Mouse (Mus musculus) brown adipose tissue, adult 24 weeks (tissue): ENCODE measurements around the gene Rack1. TPM values are rescaled to one million over a fixed set of nuclear protein-coding genes. Genes with fewer than 3 reads are reported as not detected.
"Not testable (repeated sequence)": the region's sequence is repeated elsewhere in the genome, so short reads cannot be mapped to it uniquely, and the experiment has no call there.

Experiments
- H3K27ac ChIP-seq: fragments of 200-500 bp; replicated peaks from 2 replicates; pipeline ENCODE4 v1.5.1; 2012; ENCODE audit warnings: low read depth, mild to moderate bottlenecking, low read length
- H3K4me1 ChIP-seq: fragments of 200-500 bp; 2 replicates; pipeline ENCODE4 v1.6.1; 2012; ENCODE audit warnings: low read length, mixed read lengths; ENCODE audit not compliant: control insufficient read depth, insufficient read depth, insufficient read length
- H3K4me3 ChIP-seq: fragments of 200-500 bp; 2 replicates; pipeline ENCODE4 v1.5.1; 2012; ENCODE audit warnings: low read depth, mild to moderate bottlenecking, low read length, moderate library complexity; ENCODE audit not compliant: insufficient read depth
- polyA plus RNA-seq: library from polyadenylated mRNA; stranded (reverse); fragments of >200 nt; gene quantifications from 2 replicates; pipeline ENCODE4 v1.2.4, GENCODE M21; 2012; ENCODE audit not compliant: missing spikeins, insufficient read depth, insufficient read length

The Rack1 gene
- polyA plus RNA-seq, 1 experiment: 405 TPM

GRCm38 (mm10) chr11:48788311-48789089 is 11.6 kb upstream of the Rack1 start:
- Histone ChIP-seq H3K4me1 (no peaks in the 10 kb centered on the region), H3K4me3 (peak overlapping the region; percentile 56), H3K27ac (no peak overlapping the region)

- Histone ChIP-seq H3K4me3 (no peak overlapping the region), H3K27ac (no peak overlapping the region), H3K4me1 (no peaks in the 10 kb centered on the region)
Observed at GRCm38 (mm10) chr11:48789215-48789614, 10.9 kb upstream of the Rack1 start.

GRCm38 (mm10) chr11:48789973-48790823 is 9.9 kb upstream of the Rack1 start:
- H3K4me3 ChIP-seq: no peak overlapping the region
- no peaks in the 10 kb centered on the region for H3K4me1 ChIP-seq
- H3K27ac ChIP-seq: no peak overlapping the region

GRCm38 (mm10) chr11:48790946-48791345 is 9.2 kb upstream of the Rack1 start:
- Histone ChIP-seq H3K4me3 (no peak overlapping the region), H3K27ac (no peak overlapping the region), H3K4me1 (no peaks in the 10 kb centered on the region)

- H3K27ac ChIP-seq, H3K4me1 ChIP-seq, H3K4me3 ChIP-seq: not testable (repeated sequence)
Observed at GRCm38 (mm10) chr11:48791894-48792293, 8.2 kb upstream of the Rack1 start.

GRCm38 (mm10) chr11:48793184-48793583 is 6.9 kb upstream of the Rack1 start:
- Histone ChIP-seq H3K4me3 (no peak overlapping the region), H3K27ac (no peak overlapping the region), H3K4me1 (no peaks in the 10 kb centered on the region)

- H3K4me3 ChIP-seq: no peak overlapping the region
- H3K4me1 ChIP-seq: peaks cover 2% of the 10 kb centered on the region; the same call in 1 of the 2 replicates
- H3K27ac ChIP-seq: no peak overlapping the region
Observed at GRCm38 (mm10) chr11:48795221-48795620, 4.9 kb upstream of the Rack1 start.

- H3K4me1 ChIP-seq: peaks cover 2% of the 10 kb centered on the region; the same call in 1 of the 2 replicates
- no peak overlapping the region for H3K4me3 ChIP-seq
- H3K27ac ChIP-seq: no peak overlapping the region
Observed at GRCm38 (mm10) chr11:48796290-48796689, 3.8 kb upstream of the Rack1 start.

GRCm38 (mm10) chr11:48797287-48797686 is 2.8 kb upstream of the Rack1 start:
- Histone ChIP-seq H3K27ac (no peak overlapping the region), H3K4me3 (no peak overlapping the region), H3K4me1 (peaks cover 4% of the 10 kb centered on the region; the same call in 1 of the 2 replicates)

- Histone ChIP-seq H3K4me3 (no peak overlapping the region; the same call in 1 of the 2 replicates), H3K27ac (no peak overlapping the region), H3K4me1 (peaks cover 4% of the 10 kb centered on the region; the same call in 1 of the 2 replicates)
Observed at GRCm38 (mm10) chr11:48798308-48798707, 1.8 kb upstream of the Rack1 start.

GRCm38 (mm10) chr11:48798984-48799920 is 880 bp upstream of the Rack1 start:
- H3K27ac ChIP-seq: peak overlapping the region; percentile 96
- H3K4me1 ChIP-seq: peaks cover 4% of the 10 kb centered on the region; the same call in 1 of the 2 replicates
- peak overlapping the region; percentile 79 for H3K4me3 ChIP-seq

- H3K4me1 ChIP-seq: peaks cover 4% of the 10 kb centered on the region; the same call in 1 of the 2 replicates
- no peak overlapping the region for H3K27ac ChIP-seq
- peak overlapping the region; percentile 26 for H3K4me3 ChIP-seq
Observed at GRCm38 (mm10) chr11:48801831-48802772, 2.0 kb downstream of the Rack1 start.

GRCm38 (mm10) chr11:48803988-48804387 is 3.9 kb downstream of the Rack1 start:
- no peak overlapping the region for H3K4me3 ChIP-seq
- peaks cover 2% of the 10 kb centered on the region; the same call in 1 of the 2 replicates for H3K4me1 ChIP-seq
- no peak overlapping the region for H3K27ac ChIP-seq

GRCm38 (mm10) chr11:48804922-48805321 is 4.8 kb downstream of the Rack1 start:
- Histone ChIP-seq H3K27ac (no peak overlapping the region), H3K4me3 (no peak overlapping the region), H3K4me1 (0 out of 2 replicates have a peak, but pooled peaks cover 2% of the 10 kb centered on the region)
